Mouse (Mus musculus) liver (tissue): ENCODE measurements at regions not wholly inside any gene's neighbourhood (a gene's known extent, or its start where the extent isn't known, plus 50 kb on each side); places are given as distances from the start of the nearest gene placed in this dataset.

Experiments
- DNase-seq: peaks from one replicate; pipeline ENCODE4 v3.0.0-alpha.2; 2020; ENCODE audit warnings: mixed read lengths

DNA sequence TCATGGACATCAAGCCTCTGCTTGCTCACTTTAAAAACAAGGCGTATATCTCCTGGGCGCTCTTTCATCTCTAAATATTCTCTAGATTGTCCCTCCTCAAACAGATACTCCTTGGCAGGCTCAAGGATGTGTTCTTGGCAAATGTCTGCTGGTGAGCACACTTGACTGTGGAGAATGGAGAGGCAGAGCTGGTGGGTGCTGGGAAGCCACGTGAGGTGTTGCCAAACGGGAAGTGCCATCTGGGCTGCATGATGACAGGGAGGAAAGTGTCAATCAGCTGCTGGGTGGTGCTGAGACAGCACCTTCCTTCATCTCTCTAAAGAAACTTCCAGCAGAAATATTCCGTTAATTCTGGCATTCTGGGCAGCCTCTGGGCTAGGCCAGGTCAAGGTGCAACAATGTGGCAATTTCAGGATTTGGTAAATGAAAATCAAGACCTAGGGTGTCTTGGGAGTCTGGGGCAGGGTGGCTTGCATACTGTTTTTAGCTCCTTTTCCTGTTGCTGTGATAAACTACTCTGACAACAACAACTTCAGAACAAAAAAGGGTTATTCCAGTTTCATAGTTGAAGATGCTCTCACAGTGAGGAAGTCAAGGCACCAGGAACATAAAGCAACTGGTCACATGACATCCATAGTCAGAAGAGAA lies 208.6 kb downstream of the Rplp1 start:
- no peak for DNase-seq

DNA sequence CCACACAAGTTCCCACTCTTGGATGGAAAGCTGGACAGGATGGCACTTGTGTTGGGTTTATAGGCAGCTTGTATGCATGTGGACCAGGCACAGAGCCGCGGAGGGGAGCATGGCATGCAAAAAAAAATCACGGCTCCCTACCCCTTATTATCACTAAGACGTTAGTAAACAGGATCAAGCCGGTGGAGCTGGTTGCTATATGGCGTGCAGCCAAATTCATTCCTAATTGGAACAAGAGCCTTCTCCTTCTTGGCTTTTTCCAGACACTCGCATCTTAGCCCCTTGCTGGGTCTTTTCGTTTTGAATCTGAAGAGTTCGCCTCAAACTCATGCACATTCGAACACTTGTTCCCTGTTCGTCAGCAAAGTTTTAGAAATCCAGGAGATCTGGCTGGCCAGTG lies 211.0 kb downstream of the Rplp1 start:
- DNase-seq: no peak

DNA sequence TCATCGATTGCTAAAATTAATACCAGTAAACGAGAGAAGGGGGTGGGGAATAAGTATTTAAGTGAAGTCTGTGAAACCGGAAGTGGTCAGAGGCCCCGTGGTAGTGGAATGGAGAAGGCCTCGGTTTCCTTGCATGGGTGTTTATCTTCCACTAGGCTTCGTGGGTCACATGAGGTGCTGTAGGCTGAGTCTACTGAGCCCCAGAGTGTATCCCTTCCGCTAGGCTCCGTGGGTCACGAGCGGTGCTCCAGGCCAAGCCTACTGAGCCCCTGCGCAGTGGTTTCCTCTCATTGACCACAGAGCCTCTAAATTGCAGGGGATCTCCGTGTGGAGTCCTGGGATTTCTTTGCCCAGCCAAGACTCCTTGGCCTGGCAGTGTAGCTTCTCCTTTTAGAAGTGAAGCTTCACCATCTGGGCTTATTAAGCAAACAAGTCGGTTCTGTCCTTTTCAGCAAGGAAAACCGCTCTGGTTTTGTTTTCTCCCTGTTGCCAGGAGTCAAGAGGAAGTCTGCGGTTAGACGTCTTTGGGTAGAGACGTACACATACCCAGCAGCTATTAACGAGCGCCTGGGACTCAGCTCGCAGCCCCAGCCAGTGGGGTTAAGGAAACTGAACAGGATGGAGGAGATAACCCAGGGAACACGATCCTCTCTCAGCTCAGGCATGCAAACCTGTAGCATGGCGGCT lies 211.9 kb downstream of the Rplp1 start:
- DNase-seq: peak; percentile 21

DNA sequence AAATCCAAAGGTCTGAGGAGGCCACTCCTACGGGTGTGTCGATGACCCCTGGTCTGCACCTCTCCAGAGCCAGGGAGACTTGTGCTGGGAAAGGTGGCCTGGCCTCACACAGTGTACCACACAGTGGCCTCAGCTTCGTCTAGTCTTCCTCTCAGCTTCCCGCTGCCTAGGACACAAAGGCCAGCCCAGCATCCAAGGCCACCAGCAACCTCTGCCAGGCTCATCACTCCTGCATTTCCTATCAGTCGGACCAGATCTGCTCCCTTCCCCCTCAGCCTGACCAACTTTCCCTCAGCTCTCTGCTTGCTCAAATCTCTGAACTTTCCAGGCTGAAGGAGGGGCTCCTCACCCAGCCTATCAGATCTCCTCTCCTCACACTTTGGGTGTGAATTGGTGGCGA lies 213.8 kb downstream of the Rplp1 start:
- DNase-seq: no peak

DNA sequence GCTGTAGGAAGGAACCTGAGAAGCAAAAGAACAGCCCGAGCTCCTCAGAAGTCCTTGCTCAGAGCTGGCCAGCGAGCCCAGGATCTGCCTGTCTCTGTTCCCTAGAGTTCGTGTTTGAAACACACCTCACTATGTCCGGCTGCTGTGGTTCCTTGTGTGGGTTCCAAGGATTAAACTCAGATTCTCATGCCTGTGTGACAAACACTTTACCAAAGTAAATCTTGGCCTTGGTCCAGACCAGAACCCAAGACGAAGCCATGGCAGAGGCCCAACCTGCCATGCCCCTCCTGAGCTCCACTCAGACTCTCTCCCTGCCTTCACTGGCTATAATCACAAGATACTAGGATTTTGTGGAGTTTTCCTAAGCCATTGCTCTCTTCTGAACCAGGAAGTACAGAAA lies 214.7 kb downstream of the Rplp1 start:
- no peak for DNase-seq

DNA sequence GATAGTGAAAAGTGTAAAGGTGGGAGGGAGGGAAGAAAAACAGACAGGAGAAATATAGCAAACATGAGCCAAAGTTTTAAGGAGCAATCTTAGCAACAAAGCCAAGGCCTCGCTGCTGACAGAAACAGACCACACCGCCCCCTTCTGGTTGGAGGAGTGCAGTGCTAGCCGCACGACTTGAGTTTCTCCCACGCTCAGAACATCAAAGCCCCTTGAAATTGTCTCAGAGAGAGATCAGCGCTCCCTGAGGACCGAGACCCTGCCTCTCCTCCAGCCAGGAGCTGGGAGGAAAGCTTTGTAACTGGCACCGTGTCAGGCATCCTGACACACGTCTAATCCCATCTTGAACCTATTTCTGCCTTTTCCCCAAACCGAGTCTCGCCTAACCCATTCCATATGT lies 216.4 kb downstream of the Rplp1 start:
- DNase-seq: peak; percentile 59

DNA sequence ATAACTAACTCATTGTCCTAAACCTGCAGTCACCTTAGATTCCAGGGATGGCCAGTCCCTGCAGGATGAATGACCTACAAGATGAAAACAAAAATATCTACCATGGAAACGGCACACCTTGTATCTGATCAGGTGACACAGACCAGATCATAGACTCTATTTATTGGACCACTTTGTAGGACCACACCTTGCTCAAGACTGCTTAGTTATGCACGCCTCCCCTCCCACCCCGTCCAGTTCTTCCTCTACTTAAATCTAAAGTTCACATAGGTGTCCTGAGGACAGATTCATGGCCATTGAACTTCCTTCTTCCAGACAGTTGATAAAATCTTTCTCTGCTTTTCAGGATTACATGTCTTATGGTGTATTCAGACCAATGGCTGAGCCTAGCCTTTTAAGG lies 217.5 kb downstream of the Rplp1 start:
- DNase-seq: no peak

DNA sequence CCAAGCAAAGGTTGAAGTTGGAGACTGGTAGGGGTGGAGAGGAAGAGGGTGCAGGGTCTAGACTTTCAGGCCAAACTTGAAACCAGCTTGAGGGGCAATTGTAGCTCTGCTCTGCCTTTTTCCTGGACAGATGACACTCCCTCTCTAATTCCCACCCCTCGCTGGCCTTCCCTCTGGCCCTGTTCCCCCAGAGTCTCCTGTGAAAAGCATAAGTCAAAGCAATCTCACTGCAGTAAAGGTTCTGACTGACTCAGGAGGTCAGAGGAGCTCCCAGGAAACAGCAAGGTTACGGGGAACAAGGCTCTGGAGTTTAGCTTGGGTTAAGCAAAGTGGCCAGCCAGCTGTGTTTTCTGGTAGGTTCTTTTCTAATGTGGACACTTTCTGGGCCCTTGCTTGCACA lies 218.5 kb downstream of the Rplp1 start:
- no peak for DNase-seq

DNA sequence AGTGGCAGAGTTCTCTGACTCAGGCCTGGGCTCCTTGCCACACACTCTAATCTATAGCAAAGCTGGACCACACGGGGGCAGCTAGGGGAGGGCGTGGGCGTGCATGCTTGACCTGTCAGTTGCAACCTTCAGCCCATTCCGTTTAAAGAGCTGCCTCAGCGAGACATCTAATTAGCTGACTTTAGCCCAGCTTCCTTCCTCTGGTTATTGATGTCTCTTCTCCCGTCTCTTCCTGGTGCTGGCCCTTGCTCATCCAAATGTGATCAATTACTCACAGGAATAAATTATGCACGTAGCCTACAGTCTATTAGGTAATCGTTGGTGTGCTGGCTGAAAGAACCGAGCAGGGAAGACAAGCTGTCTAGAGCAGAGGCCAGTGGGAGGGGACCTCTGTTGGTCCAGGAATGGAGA lies 219.0 kb downstream of the Rplp1 start:
- DNase-seq: no peak

DNA sequence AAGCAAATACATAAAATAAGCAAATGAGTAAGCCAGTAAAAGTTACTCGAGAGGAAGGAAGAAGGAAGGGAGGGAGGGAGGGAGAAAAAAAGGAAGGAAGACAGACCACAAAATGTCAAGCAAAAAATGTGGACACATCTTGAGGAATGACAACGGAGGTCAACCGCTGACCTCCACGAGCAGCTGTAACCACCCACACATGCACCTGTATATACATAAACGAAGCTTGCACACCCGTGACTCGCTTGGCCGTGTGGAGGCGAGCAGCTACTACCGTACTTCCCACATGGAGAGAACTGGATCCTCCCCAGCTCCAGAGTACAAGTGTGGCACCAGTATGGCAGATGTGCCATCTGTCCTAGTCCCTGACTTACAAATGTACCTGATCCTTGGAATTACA lies 220.1 kb downstream of the Rplp1 start:
- no peak for DNase-seq

DNA sequence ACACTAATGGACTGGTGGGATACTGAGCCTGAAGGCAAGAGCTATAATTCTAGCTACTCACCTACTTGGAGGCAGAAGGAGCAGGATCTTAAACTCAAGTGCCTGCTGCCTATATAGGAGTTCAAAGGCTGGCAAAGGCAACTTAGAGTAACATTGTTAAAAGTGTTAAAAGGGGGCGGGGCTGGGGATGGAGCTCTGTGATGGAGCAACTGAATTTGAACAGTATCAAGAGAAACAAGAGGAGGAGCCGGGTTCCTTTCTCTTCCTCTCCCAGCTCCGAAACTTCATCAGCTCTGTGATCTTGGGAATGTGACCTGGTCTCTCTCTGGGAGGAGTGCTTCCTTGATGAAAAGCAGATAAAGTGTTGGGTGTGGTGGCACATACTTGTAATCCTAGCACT lies 223.6 kb downstream of the Rplp1 start:
- no peak for DNase-seq

DNA sequence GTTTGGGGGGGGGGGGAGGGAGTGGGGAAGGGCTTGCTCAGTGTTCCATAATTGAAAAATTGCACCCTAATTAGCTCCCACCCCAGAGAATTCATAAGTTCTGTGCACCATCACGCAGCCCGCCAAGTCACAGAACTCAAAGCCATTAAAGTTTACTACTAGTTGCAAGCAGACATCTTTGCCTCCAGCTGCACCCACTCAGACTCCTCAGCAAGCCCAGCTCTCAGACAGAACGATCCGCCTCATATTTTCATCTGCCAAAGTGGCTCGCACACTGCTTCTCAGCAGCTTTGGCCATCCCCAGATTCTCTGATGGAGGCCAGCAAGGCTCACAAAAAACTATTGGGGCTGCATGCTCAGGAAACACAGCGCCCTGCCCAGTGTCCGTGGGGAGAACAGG lies 224.4 kb downstream of the Rplp1 start:
- no peak for DNase-seq

DNA sequence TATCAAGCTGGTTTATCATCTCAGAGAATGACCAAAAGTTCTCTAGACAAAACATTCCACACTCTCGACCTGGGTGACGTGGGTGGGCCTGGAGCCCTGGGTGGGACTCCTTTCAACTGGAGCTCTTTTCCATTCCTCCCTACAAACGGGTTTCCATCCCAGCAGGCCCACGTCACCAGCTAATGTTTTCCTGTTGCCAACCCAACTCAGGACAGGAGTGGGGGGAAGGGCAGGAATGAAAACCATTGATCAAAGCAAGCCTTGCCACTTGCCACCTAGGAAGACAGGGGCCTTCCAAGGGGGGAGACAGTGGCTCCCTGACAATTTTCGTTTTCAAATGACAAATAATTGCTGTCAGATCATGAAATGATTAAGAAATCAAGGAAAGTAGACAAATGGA lies 224.8 kb downstream of the Rplp1 start:
- DNase-seq: no peak

DNA sequence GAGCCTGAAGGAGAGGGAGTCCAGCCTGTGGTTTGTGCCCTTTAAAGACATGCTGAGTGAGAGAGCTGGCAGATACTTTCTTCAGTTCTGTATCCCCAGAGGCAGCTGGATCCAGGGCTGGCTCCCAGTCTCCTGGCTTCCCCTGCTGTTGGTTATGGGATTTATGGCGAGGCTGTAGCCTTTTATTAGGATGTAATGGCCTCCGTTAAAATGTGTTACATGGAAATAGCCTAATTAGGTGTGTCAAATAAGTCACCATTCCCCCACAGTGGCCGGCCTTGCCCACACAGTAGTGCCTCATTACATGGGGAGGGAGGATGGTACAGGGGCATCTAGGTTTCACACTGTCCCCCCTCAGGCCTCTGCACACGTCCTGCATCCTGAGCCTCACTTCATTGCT lies 230.8 kb downstream of the Rplp1 start:
- DNase-seq: no peak

DNA sequence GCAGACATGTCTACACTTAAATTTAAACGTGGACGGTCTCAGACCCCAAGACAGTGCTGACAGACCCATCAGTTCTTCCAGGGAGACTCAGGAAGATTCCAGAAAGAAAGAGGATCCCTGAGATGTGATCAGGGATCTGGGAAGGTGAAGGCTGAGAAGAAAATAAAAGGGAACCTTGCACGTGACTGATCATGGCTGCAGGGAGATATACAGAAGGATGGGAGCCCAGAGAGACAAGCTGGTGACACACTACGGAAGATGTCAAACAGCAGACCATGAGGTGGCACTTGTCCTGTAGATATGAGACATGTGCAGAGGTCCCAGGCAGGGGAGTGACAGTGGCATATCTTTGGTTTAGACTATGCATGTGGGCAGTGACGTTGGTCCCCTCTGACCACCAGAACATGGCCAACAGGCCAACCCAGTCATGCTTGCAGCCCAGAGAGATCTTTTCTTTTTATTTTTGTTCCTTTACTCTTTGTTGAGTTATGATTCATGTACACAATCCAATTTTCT lies 231.5 kb downstream of the Rplp1 start:
- DNase-seq: no peak

DNA sequence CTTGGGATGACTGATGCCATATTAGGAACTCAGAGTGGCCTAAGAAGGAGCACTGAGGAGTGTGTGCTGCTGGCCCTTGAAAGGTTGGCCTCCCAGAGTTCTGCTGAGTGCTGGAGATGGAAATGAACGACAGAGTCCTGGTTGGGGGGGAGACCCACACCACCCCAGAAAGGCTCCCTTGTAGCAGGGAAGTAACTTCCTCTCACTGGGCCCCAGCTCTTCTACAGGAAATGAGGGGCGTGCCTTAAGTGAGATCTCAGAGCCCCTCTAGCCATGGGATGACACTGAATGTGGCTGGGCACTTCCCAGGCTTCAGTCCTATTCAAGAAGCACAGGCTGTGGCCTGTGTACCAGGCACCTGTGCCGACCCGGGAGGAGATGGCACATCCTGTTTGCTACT lies 232.0 kb downstream of the Rplp1 start:
- no peak for DNase-seq

DNA sequence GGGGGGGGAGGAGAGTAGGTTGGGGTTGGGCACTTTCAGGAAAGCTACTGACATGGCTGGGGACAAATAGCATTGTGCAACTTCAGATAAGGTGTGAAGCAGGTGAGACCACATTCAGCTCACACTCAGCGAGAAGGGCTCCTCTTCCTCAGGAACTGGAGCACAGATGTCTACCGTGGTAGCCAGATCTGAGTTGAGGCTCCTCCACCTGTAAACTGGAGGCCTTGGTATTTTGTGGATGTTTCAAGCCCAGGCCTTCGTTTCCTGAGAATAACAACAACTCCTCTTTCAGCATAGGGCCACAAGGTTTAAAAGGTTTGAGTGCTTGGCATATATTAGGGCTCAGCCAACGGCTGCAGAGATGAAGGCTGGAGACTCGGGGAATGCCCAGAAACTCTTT lies 232.9 kb downstream of the Rplp1 start:
- DNase-seq: no peak

DNA sequence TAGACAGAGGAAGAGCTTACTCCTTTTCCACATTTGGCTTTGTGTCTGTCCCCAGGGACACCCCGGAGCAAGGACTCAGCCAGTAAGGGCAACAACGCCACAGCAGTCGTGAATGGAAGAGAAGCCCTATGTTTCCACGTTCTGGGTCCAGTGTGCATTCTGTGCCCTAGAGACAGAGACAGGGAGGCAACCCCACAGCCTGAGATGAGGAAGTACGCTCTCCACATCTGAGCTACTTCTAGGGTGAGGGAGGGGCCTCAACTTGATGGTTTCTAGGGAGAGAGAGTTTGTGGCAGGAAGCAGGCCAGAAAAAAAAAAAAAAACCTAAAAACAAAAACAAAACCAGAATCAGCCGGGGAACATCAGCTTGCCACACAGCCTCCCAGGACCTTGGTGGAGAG lies 233.4 kb downstream of the Rplp1 start:
- DNase-seq: no peak

DNA sequence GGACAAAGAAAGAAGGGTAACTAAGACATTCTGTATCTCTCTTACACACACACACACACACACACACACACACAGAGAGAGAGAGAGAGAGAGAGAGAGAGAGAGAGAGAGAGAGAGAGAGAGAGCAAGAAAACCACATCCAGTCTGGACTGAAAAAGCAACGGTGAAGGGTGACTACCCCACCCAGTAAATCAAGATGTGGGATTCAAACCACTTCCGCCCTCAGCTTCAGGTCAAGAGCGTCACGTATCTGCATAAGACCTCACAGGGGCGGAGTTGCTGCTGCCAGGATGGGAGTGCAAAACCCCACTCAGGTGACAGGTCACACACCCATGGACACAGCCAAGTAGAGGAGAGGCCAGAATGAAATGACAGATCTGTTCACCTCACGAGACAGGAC lies 234.7 kb downstream of the Rplp1 start:
- DNase-seq: no peak

DNA sequence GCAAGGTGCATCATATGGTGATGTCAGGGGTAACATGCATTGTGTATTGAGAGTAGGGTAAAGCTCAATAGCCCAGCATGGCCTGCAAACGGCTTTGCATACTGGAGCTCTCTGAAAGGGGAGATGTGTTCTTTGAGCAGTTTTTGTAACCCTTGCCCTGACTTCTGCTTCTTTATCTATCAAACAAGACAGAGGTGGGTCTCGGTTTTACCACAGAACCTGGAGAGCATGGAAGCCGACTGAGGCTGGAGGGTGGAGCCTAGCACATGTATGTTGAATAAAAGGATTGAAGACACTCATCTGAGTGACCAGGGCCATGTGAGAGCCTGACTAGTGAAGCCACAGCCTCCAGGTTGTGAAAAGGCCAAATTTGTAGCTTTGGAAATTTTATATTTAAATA lies 236.7 kb downstream of the Rplp1 start:
- DNase-seq: no peak

DNA sequence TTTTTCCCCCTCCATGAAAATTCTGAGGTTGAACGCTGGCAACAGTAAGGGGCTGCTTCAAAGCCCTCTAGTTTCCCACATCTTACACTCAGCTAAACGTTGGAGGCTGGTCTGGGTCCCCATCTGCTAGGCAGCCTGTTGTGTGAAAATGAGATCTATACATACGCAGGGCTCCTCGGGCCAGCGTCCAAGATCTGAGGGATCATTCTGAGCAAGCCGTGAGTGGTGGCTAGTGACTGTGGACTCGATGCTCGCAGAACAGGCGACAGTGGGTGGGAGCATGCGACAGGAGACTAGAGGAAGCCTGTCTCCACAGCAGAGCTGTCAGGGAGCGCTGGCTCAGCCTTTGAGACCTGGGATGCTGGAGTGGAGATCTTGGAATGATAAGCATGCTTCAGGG lies 237.3 kb downstream of the Rplp1 start:
- no peak for DNase-seq

DNA sequence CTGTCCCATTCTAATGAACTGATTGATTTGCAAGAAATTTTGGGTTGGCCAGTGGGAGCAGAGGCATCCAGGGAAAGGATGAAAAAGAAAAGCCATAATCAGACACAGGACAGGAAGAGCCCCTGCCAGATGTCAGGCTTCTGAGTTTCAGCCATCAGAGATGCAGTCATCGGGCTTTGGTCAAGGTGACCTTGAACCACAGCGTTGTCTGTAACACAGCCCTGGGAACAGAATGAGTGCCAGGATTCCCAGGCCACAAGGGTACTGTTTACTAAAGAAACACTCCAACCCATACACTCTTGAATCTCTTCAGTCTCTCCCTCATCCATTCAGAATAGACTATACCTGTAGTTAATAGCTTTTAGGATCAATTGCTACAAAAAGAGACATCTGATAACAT lies 239.0 kb downstream of the Rplp1 start:
- no peak for DNase-seq

DNA sequence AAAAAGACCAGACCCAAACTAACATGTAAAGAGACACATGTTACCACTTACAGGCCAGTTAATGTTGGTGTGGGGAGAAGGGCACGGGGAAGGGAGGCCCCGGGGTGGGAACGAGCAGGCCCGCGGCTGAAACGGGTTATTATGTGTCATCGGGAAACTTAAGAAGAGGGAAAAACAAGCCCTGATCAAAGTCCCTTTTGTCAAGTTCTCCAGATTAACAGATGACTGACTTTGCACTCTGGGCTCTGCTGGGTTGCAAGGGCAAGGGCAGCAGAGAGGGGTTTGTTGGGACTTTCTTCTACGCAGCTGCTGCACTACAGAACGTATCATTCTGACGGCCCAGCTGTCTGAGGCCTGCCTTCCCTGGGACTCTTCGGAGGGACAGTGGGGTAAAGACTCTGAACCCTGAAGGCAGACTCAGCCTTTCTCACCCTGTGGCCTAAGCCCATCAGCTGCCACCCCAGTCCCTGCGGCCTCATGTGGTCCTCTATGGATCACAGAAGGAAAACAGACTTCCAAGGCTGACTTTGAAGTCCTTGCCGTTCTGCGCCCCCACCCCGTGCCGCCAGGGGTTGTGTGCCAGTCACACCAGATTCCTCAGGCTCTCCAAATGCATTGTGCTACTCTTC lies 240.7 kb downstream of the Rplp1 start:
- DNase-seq: no peak

DNA sequence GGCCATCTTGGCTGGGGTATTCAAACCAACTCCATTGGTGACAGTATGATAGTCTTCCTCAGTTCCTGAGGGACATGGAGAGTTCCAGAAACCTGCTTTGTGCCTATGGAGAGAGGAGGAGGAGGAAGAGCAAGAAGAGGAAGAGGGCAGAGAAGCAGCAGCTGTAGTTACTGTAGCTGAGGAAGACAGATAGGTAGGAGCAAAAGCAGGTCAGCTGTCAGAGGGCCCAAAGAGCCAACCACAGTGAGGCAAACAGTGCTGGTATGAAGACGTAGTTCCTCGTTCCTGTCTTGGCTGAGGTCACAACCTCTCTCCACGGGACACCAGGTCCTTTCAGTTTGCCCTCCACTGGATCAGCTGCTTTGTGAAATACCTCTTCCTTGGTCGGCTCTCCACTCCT lies 243.4 kb downstream of the Rplp1 start:
- no peak for DNase-seq
